Mouse (Mus musculus) myocyte (in vitro differentiated cells): ENCODE measurements around the gene Hdac9. TPM values are rescaled to one million over a fixed set of nuclear protein-coding genes. Genes with fewer than 3 reads are reported as not detected.

Experiments used
- H3K27me3 ChIP-seq: one replicate; pipeline ENCODE4 v1.6.1; 2011; ENCODE audit not compliant: control insufficient read depth, insufficient read depth, insufficient read length
- H3K36me3 ChIP-seq: one replicate; pipeline ENCODE4 v1.6.1; 2011; ENCODE audit not compliant: control insufficient read depth, insufficient read depth
- H3K4me2 ChIP-seq: one replicate; pipeline ENCODE4 v1.6.1; 2011; ENCODE audit warnings: low read depth, control low read depth
- H3K4me3 ChIP-seq: one replicate; pipeline ENCODE4 v1.5.1; 2011; ENCODE audit warnings: mild to moderate bottlenecking, control low read depth, moderate library complexity
- H3K79me2 ChIP-seq: one replicate; pipeline ENCODE4 v1.6.1; 2011; ENCODE audit not compliant: control insufficient read depth, insufficient read depth
- H3ac ChIP-seq: one replicate; pipeline ENCODE4 v1.6.1; 2011; ENCODE audit not compliant: control insufficient read depth, insufficient read length
- CEBPB ChIP-seq: IDR thresholded peaks from 2 replicates; pipeline ENCODE4 v1.6.1; 2011; ENCODE audit warnings: mild to moderate bottlenecking, moderate library complexity; ENCODE audit not compliant: poor library complexity, insufficient read depth, severe bottlenecking
- E2F4 ChIP-seq: IDR thresholded peaks from one replicate; pipeline ENCODE4 v1.6.1; 2011; ENCODE audit warnings: mild to moderate bottlenecking, control low read depth, moderate library complexity; ENCODE audit not compliant: insufficient read depth
- MAX ChIP-seq: IDR thresholded peaks from one replicate; pipeline ENCODE4 v1.6.1; 2011; ENCODE audit warnings: low read depth, mild to moderate bottlenecking, control low read depth
- MYOD1 ChIP-seq, 3 experiments: IDR thresholded peaks; one replicate each; pipeline ENCODE4 v1.6.1; 2011; ENCODE audit warnings: control low read depth in 2 of 3, low read depth in 2 of 3, mild to moderate bottlenecking in 2 of 3, moderate library complexity in 1 of 3; ENCODE audit not compliant: insufficient read length in 2 of 3, control insufficient read depth in 1 of 3
- MYOG ChIP-seq, 3 experiments: IDR thresholded peaks; one replicate each; pipeline ENCODE4 v1.6.1; 2011; ENCODE audit warnings: control low read depth in 2 of 3, low read depth in 2 of 3, mild to moderate bottlenecking in 2 of 3; ENCODE audit not compliant: insufficient read length in 2 of 3, control insufficient read depth in 1 of 3, insufficient read depth in 1 of 3
- POLR2A ChIP-seq: IDR thresholded peaks from one replicate; pipeline ENCODE4 v1.6.1; 2011; ENCODE audit warnings: low read depth, mild to moderate bottlenecking, control low read depth, moderate library complexity; ENCODE audit not compliant: insufficient read length
- POLR2AphosphoS2 ChIP-seq: IDR thresholded peaks from one replicate; pipeline ENCODE4 v1.6.1; 2011; ENCODE audit warnings: low read depth, control low read depth; ENCODE audit not compliant: insufficient read length
- REST ChIP-seq: IDR thresholded peaks from one replicate; pipeline ENCODE4 v1.6.1; 2011; ENCODE audit warnings: mild to moderate bottlenecking, control low read depth, moderate library complexity; ENCODE audit not compliant: insufficient read depth, insufficient read length
- SRF ChIP-seq: IDR thresholded peaks from one replicate; pipeline ENCODE4 v1.6.1; 2011; ENCODE audit warnings: low read depth; ENCODE audit not compliant: control insufficient read depth, insufficient read length
- TCF12 ChIP-seq: IDR thresholded peaks from one replicate; pipeline ENCODE4 v1.6.1; 2011; ENCODE audit warnings: mild to moderate bottlenecking, control low read depth; ENCODE audit not compliant: poor library complexity, insufficient read depth, severe bottlenecking
- TCF3 ChIP-seq: IDR thresholded peaks from one replicate; pipeline ENCODE4 v1.6.1; 2011; ENCODE audit warnings: low read depth, control low read depth; ENCODE audit not compliant: insufficient read length
- USF1 ChIP-seq: IDR thresholded peaks from one replicate; pipeline ENCODE4 v1.6.1; 2011; ENCODE audit warnings: low read depth, mild to moderate bottlenecking, control low read depth, moderate library complexity
- polyA plus RNA-seq: library from polyadenylated mRNA; unstranded; fragments of >200 nt; fragmentation: generic; extraction: Trizol; gene quantifications from one replicate; pipeline ENCODE4 v1.2.1, GENCODE M21; 2012; ENCODE audit warnings: missing spikeins

The Hdac9 gene
- polyA plus RNA-seq, 1 experiment: 0.47 TPM

DNA sequence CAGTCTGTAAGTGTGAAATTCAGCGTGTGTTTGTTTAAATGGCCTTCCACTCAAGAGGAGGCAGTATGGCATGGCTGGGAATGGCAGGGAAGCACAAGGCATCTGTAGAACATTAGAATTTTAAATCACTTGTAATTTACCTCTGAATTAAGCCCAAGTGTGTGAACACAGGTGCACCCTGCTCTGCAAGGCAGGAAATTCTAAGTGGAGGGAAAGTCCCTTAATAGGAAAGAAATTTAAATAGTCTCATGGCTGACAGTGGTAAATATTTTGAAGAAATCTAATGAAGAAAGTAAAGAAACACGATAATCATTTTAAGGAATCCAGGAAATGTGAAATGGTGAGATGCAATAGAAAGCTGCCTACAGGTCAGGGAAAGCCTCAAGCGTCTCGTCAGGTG is 114.6 kb downstream of the Hdac9 start:
- H3K27me3 ChIP-seq: no peaks in the 10 kb centered on the region
- TF ChIP-seq POLR2A: no peak
- TF ChIP-seq MYOD1 (IDR thresholded peaks at IDR 0.05; ENCODE audit: control insufficient read depth in 1 of 3, insufficient read length in 2 of 3, low read depth in 2 of 3): no peak
- TF ChIP-seq TCF12: no peak
- TF ChIP-seq MAX: no peak
- no peak for TF ChIP-seq CEBPB
- no peak for TF ChIP-seq MYOG (IDR thresholded peaks at IDR 0.05; ENCODE audit: control insufficient read depth in 1 of 3, insufficient read depth in 1 of 3, insufficient read length in 2 of 3, low read depth in 2 of 3)
- TF ChIP-seq USF1: no peak
- no peak for TF ChIP-seq REST
- TF ChIP-seq E2F4: no peak
- no peak for TF ChIP-seq POLR2AphosphoS2
- no peak for TF ChIP-seq SRF
- TF ChIP-seq TCF3: no peak
- no peaks in the 10 kb centered on the region for H3K36me3 ChIP-seq
- no peaks in the 10 kb centered on the region for H3K79me2 ChIP-seq
- H3ac ChIP-seq: no peak overlapping the region
- H3K4me2 ChIP-seq: no peak overlapping the region
- H3K4me3 ChIP-seq: no peak overlapping the region

DNA sequence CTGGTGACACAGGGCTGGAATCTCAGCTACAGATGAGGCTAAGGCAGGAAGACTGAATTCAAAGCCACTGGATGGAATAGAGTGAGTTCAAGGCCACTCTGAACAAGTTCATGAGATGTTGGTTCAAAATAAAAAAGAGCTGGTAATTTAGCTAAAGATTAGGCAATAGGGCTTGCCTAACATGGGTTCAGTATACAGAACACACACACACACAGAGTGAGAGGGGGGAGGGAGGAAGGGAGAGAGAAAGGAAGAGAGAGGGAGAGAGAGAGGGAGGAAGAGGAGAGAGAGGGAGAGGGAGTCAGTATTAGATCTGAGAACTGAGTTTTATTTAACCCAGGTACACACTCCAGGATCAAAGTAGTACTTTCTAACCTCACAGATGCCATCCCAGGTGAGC is 115.1 kb downstream of the Hdac9 start:
- Histone ChIP-seq H3K36me3 (no peaks in the 10 kb centered on the region), H3K79me2 (no peaks in the 10 kb centered on the region), H3K4me3 (no peak overlapping the region), H3ac (no peak overlapping the region), H3K27me3 (no peaks in the 10 kb centered on the region), H3K4me2 (no peak overlapping the region)
- TF ChIP-seq POLR2A (no peak), CEBPB (no peak), TCF3 (no peak), SRF (no peak), REST (no peak)

DNA sequence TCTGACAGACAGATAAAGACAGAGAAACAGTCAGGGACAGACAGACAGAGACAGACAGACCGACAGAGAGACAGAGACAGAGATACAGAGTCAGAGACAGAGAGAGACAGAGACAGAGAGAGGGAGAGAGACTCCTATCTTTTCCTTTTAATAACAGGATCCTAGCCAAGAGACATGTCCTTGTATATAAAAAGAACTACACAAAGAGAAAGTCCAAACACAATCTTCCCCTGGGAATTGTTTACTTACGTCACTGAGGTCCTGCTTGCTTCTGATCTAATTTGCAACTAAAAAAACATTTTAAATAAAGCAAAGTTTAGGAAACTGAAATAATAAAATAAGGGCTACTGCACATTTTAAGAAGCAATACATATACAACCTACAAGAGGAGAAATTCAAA is 119.5 kb downstream of the Hdac9 start:
- no peak for TF ChIP-seq SRF
- TF ChIP-seq MYOG (IDR thresholded peaks at IDR 0.05; ENCODE audit: control insufficient read depth in 1 of 3, insufficient read depth in 1 of 3, insufficient read length in 2 of 3, low read depth in 2 of 3): no peak
- no peak for TF ChIP-seq MYOD1 (IDR thresholded peaks at IDR 0.05; ENCODE audit: control insufficient read depth in 1 of 3, insufficient read length in 2 of 3, low read depth in 2 of 3)
- no peak for TF ChIP-seq TCF12
- no peak for TF ChIP-seq E2F4
- no peak for TF ChIP-seq TCF3
- no peak for TF ChIP-seq REST
- TF ChIP-seq POLR2A: no peak
- no peak for TF ChIP-seq CEBPB
- no peak for TF ChIP-seq POLR2AphosphoS2
- no peak for TF ChIP-seq MAX
- TF ChIP-seq USF1: no peak
- H3K4me3 ChIP-seq: no peak overlapping the region
- H3K79me2 ChIP-seq: no peaks in the 10 kb centered on the region
- H3K4me2 ChIP-seq: no peak overlapping the region
- no peak overlapping the region for H3ac ChIP-seq
- no peaks in the 10 kb centered on the region for H3K36me3 ChIP-seq
- H3K27me3 ChIP-seq: no peaks in the 10 kb centered on the region

DNA sequence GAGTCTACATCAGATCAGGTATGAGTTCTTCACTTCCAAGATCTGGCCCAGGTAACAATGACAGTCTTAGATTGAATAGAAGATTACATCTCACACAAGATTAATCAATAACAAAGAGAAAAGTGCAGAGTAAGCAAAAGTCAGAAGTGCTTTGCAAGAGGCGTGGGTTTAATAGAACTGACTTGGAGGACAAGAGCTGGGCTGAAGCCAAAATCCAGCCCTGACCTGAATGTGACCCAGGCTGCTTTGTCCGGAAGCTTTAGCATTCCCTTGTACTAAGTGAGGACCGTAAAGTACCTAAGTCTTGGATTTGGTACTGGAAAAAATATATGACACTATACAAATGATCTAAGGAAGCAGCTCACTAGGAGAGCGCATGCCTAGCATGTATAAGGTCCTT is 121.4 kb downstream of the Hdac9 start:
- no peaks in the 10 kb centered on the region for H3K79me2 ChIP-seq

DNA sequence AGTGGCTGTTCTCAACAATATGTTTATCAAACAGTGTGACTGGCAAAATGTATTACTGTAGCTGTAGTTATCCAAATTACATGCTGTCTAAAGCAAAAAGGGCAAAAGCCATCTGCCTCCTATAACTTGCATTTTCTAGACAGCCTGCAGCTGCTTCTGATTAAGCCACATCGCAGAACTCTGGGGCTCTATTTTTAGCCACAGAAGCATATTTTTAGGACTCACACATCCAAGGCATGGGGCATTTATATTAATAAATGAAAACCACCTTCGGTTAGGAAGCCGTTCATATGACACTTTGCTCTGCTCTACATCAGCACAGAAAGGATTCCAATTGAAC is 124.8 kb downstream of the Hdac9 start:
- H3K79me2 ChIP-seq: no peaks in the 10 kb centered on the region
- no peaks in the 10 kb centered on the region for H3K27me3 ChIP-seq
- no peak overlapping the region for H3K4me2 ChIP-seq
- H3K36me3 ChIP-seq: no peaks in the 10 kb centered on the region
- H3K4me3 ChIP-seq: no peak overlapping the region
- no peak for TF ChIP-seq POLR2AphosphoS2
- TF ChIP-seq E2F4: no peak
- no peak for TF ChIP-seq SRF
- TF ChIP-seq MAX: no peak
- no peak for TF ChIP-seq MYOG (IDR thresholded peaks at IDR 0.05; ENCODE audit: control insufficient read depth in 1 of 3, insufficient read depth in 1 of 3, insufficient read length in 2 of 3, low read depth in 2 of 3)
- no peak for TF ChIP-seq TCF3
- TF ChIP-seq POLR2A: no peak
- no peak for TF ChIP-seq CEBPB
- no peak for TF ChIP-seq REST
- no peak for TF ChIP-seq MYOD1 (IDR thresholded peaks at IDR 0.05; ENCODE audit: control insufficient read depth in 1 of 3, insufficient read length in 2 of 3, low read depth in 2 of 3)
- no peak for TF ChIP-seq USF1
- no peak for TF ChIP-seq TCF12
- no peak overlapping the region for H3ac ChIP-seq

More for the DNA sequence above, 121.4 kb downstream of the Hdac9 start:
- no peak overlapping the region for H3ac ChIP-seq
- no peak overlapping the region for H3K4me3 ChIP-seq
- no peaks in the 10 kb centered on the region for H3K36me3 ChIP-seq
- TF ChIP-seq POLR2AphosphoS2: no peak
- TF ChIP-seq TCF3: no peak
- no peak for TF ChIP-seq USF1
- no peak for TF ChIP-seq REST
- H3K27me3 ChIP-seq: no peaks in the 10 kb centered on the region
- H3K4me2 ChIP-seq: no peak overlapping the region
